Mouse (Mus musculus) embryo, embryonic 10 days (tissue): ENCODE measurements at regions not wholly inside any gene's neighbourhood (a gene's known extent, or its start where the extent isn't known, plus 50 kb on each side); places are given as distances from the start of the nearest gene placed in this dataset.

Source experiments
- DNase-seq: peaks from one replicate; pipeline ENCODE4 v3.0.0-alpha.2; 2015; ENCODE audit warnings: low spot score

GRCm38 (mm10) chr1:18849038-18849437 is 253.8 kb upstream of the Tfap2d start:
- no peak for DNase-seq

GRCm38 (mm10) chr1:18857457-18857856 is 245.4 kb upstream of the Tfap2d start:
- DNase-seq: no peak

GRCm38 (mm10) chr1:18903266-18903665 is 199.6 kb upstream of the Tfap2d start:
- no peak for DNase-seq

GRCm38 (mm10) chr1:18903696-18904095 is 199.1 kb upstream of the Tfap2d start:
- no peak for DNase-seq

GRCm38 (mm10) chr1:18911578-18911977 is 191.2 kb upstream of the Tfap2d start:
- DNase-seq: no peak

- no peak for DNase-seq
Observed at GRCm38 (mm10) chr1:18956276-18956675, 146.5 kb upstream of the Tfap2d start.

- no peak for DNase-seq
Observed at GRCm38 (mm10) chr1:18956975-18957374, 145.8 kb upstream of the Tfap2d start.

GRCm38 (mm10) chr1:18961464-18961863 is 141.4 kb upstream of the Tfap2d start:
- peak; percentile 15 for DNase-seq

GRCm38 (mm10) chr1:18961889-18962288 is 140.9 kb upstream of the Tfap2d start:
- DNase-seq: no peak

GRCm38 (mm10) chr1:18968935-18969334 is 133.9 kb upstream of the Tfap2d start:
- DNase-seq: no peak

GRCm38 (mm10) chr1:18970173-18970572 is 132.6 kb upstream of the Tfap2d start:
- DNase-seq: no peak

GRCm38 (mm10) chr1:18973826-18974620 is 128.8 kb upstream of the Tfap2d start:
- no peak for DNase-seq

- no peak for DNase-seq
Observed at GRCm38 (mm10) chr1:18974860-18975439, 127.9 kb upstream of the Tfap2d start.

- no peak for DNase-seq
Observed at GRCm38 (mm10) chr1:18975500-18975899, 127.3 kb upstream of the Tfap2d start.

- no peak for DNase-seq
Observed at GRCm38 (mm10) chr1:18976705-18977309, 126.0 kb upstream of the Tfap2d start.

- no peak for DNase-seq
Observed at GRCm38 (mm10) chr1:18979141-18979540, 123.7 kb upstream of the Tfap2d start.

GRCm38 (mm10) chr1:19016778-19017177 is 86.0 kb upstream of the Tfap2d start:
- no peak for DNase-seq
